Mouse (Mus musculus) forebrain, embryonic 11.5 days (tissue): Measurements from ENCODE around the gene Notch1. TPM values are rescaled to one million over a fixed set of nuclear protein-coding genes. Genes with fewer than 3 reads are reported as not detected.

ENCODE experiments used
- ATAC-seq: fragments of 200-750 bp; cut with Nextera tagmentation; replicated peaks from 2 replicates; pipeline ENCODE4 v1.8.0; 2017; ENCODE audit warnings: moderate TSS enrichment; ENCODE audit not compliant: low FRiP score
- DNase-seq: peaks from one replicate; pipeline ENCODE4 v3.0.0-alpha.2; 2017; ENCODE audit warnings: low spot score
- H3K27ac ChIP-seq: fragments of 300-500 bp; sonication (generic); 2 replicates; pipeline ENCODE4 v1.5.1; 2014; ENCODE audit warnings: low read depth, low read length
- H3K27me3 ChIP-seq: fragments of 300-500 bp; sonication (generic); 2 replicates; pipeline ENCODE4 v1.6.1; 2014; ENCODE audit warnings: mild to moderate bottlenecking, low read length, mixed read lengths; ENCODE audit not compliant: control insufficient read depth, insufficient read depth
- H3K36me3 ChIP-seq: fragments of 300-500 bp; sonication (generic); 2 replicates; pipeline ENCODE4 v1.6.1; 2014; ENCODE audit warnings: mild to moderate bottlenecking, low read length, moderate library complexity, mixed read lengths; ENCODE audit not compliant: control insufficient read depth, insufficient read depth
- H3K4me1 ChIP-seq: fragments of 300-500 bp; sonication (generic); replicated peaks from 2 replicates; pipeline ENCODE4 v1.6.1; 2014; ENCODE audit warnings: low read length, mixed read lengths; ENCODE audit not compliant: control insufficient read depth, insufficient read depth
- H3K4me2 ChIP-seq: fragments of 300-500 bp; sonication (generic); 2 replicates; pipeline ENCODE4 v1.6.1; 2014; ENCODE audit warnings: low read depth, mild to moderate bottlenecking, low read length, moderate library complexity, mixed read lengths; ENCODE audit not compliant: severe bottlenecking
- H3K4me3 ChIP-seq: fragments of 300-500 bp; sonication (generic); 2 replicates; pipeline ENCODE4 v1.5.1; 2014; ENCODE audit warnings: low read depth, low read length
- H3K9ac ChIP-seq: fragments of 300-500 bp; sonication (generic); 2 replicates; pipeline ENCODE4 v1.6.1; 2014; ENCODE audit warnings: low read length
- H3K9me3 ChIP-seq: fragments of 300-500 bp; sonication (generic); 2 replicates; pipeline ENCODE4 v1.6.1; 2016; ENCODE audit warnings: low read length, mixed read lengths; ENCODE audit not compliant: control insufficient read depth
- WGBS: fragments of 180-500 bp; shearing (Covaris S2); extraction: QIAGEN DNeasy Blood & Tissue Kit; methylation state at CpG from one replicate; pipeline ENCODE4 v1.1.7; 2014; 5-methylcytosine and 5-hydroxymethylcytosine counted together
- polyA plus RNA-seq: library from polyadenylated mRNA; unstranded; fragments of >200 nt; fragmentation: Nextera tagmentation; extraction: Ambion mirVana; gene quantifications from 2 replicates; pipeline ENCODE4 v1.2.1, GENCODE M21; 2014

Gene Notch1
- polyA plus RNA-seq, 1 experiment from 2014 or later, result 70.9 TPM

- H3K4me1 ChIP-seq, result peaks cover 67% of the 10 kb centered on the region
- H3K4me2 ChIP-seq, result peak overlapping the region; percentile 50; the same call in 1 of the 2 replicates
- peak; percentile 51 for ATAC-seq
- no peak overlapping the region for H3K4me3 ChIP-seq
- H3K9ac ChIP-seq, result peak overlapping the region; percentile 62
- 55% methylated on average over 9 of the region's 9 CpGs for WGBS
- peaks cover 15% of the 10 kb centered on the region for H3K36me3 ChIP-seq
- DNase-seq, result peak; percentile 73
- H3K9me3 ChIP-seq, result no peaks in the 10 kb centered on the region
- no peaks in the 10 kb centered on the region for H3K27me3 ChIP-seq
- peak overlapping the region; percentile 98 for H3K27ac ChIP-seq
Observed at GRCm38 (mm10) chr2:26485278-26485677, 31.2 kb downstream of the Notch1 start.

- Histone ChIP-seq H3K36me3 (peaks cover 19% of the 10 kb centered on the region), H3K9me3 (no peaks in the 10 kb centered on the region), H3K4me2 (no peak overlapping the region), H3K27ac (peak overlapping the region; percentile 98), H3K27me3 (no peaks in the 10 kb centered on the region), H3K4me3 (no peak overlapping the region), H3K9ac (peak overlapping the region; percentile 3; the same call in 1 of the 2 replicates), H3K4me1 (peaks cover 60% of the 10 kb centered on the region)
- DNase-seq, result no peak
- 93% methylated on average over 10 of the region's 10 CpGs for WGBS
- no peak for ATAC-seq
Observed at GRCm38 (mm10) chr2:26484169-26484568, 32.3 kb downstream of the Notch1 start.

GRCm38 (mm10) chr2:26483230-26483869 is 33.1 kb downstream of the Notch1 start:
- Histone ChIP-seq H3K9ac (no peak overlapping the region; the same call in 1 of the 2 replicates), H3K4me3 (no peak overlapping the region), H3K4me2 (no peak overlapping the region), H3K27me3 (no peaks in the 10 kb centered on the region), H3K9me3 (no peaks in the 10 kb centered on the region), H3K27ac (peak overlapping the region; percentile 37; the same call in 1 of the 2 replicates), H3K36me3 (peaks cover 21% of the 10 kb centered on the region), H3K4me1 (peaks cover 59% of the 10 kb centered on the region)
- DNase-seq (no peak), ATAC-seq (no peak)
- 77% methylated on average over 13 of the region's 13 CpGs for WGBS

- DNase-seq, result no peak
- H3K9ac ChIP-seq, result no peak overlapping the region
- H3K27me3 ChIP-seq, result no peaks in the 10 kb centered on the region
- no peak for ATAC-seq
- H3K4me1 ChIP-seq, result peaks cover 54% of the 10 kb centered on the region
- peaks cover 26% of the 10 kb centered on the region for H3K36me3 ChIP-seq
- no peaks in the 10 kb centered on the region for H3K9me3 ChIP-seq
- H3K27ac ChIP-seq, result no peak overlapping the region
- 95% methylated on average over 3 of the region's 3 CpGs for WGBS
- H3K4me3 ChIP-seq, result no peak overlapping the region
- no peak overlapping the region for H3K4me2 ChIP-seq
Observed at GRCm38 (mm10) chr2:26482824-26483223, 33.6 kb downstream of the Notch1 start.

GRCm38 (mm10) chr2:26481724-26482495 is 34.6 kb downstream of the Notch1 start:
- H3K4me2 ChIP-seq, result no peak overlapping the region
- WGBS, result 86% methylated on average over 10 of the region's 10 CpGs
- DNase-seq (no peak), ATAC-seq (no peak)
- no peaks in the 10 kb centered on the region for H3K27me3 ChIP-seq
- H3K4me3 ChIP-seq, result no peak overlapping the region
- peaks cover 48% of the 10 kb centered on the region for H3K4me1 ChIP-seq
- no peak overlapping the region for H3K27ac ChIP-seq
- H3K9me3 ChIP-seq, result no peaks in the 10 kb centered on the region
- H3K9ac ChIP-seq, result no peak overlapping the region
- H3K36me3 ChIP-seq, result peaks cover 33% of the 10 kb centered on the region

- H3K4me2 ChIP-seq, result no peak overlapping the region
- no peak for DNase-seq
- no peak overlapping the region for H3K4me3 ChIP-seq
- H3K9ac ChIP-seq, result no peak overlapping the region
- no peaks in the 10 kb centered on the region for H3K27me3 ChIP-seq
- peaks cover 46% of the 10 kb centered on the region for H3K4me1 ChIP-seq
- no peaks in the 10 kb centered on the region for H3K9me3 ChIP-seq
- peaks cover 40% of the 10 kb centered on the region for H3K36me3 ChIP-seq
- no peak for ATAC-seq
- WGBS, result 93% methylated on average over 12 of the region's 12 CpGs
- H3K27ac ChIP-seq, result no peak overlapping the region
Observed at GRCm38 (mm10) chr2:26480911-26481310, 35.6 kb downstream of the Notch1 start.

- no peak overlapping the region for H3K9ac ChIP-seq
- H3K4me2 ChIP-seq, result no peak overlapping the region
- H3K9me3 ChIP-seq, result no peaks in the 10 kb centered on the region
- peaks cover 33% of the 10 kb centered on the region for H3K4me1 ChIP-seq
- no peaks in the 10 kb centered on the region for H3K27me3 ChIP-seq
- WGBS, result 84% methylated on average over 2 of the region's 2 CpGs
- H3K36me3 ChIP-seq, result peaks cover 36% of the 10 kb centered on the region
- H3K4me3 ChIP-seq, result no peak overlapping the region
- H3K27ac ChIP-seq, result peak overlapping the region; percentile 27; the same call in 1 of the 2 replicates
- DNase-seq (no peak), ATAC-seq (peak; percentile 64)
Observed at GRCm38 (mm10) chr2:26478685-26479205, 37.7 kb downstream of the Notch1 start.

GRCm38 (mm10) chr2:26477911-26478310 is 38.6 kb downstream of the Notch1 start:
- H3K9me3 ChIP-seq, result no peaks in the 10 kb centered on the region
- DNase-seq, result no peak
- H3K4me1 ChIP-seq, result peaks cover 29% of the 10 kb centered on the region
- H3K9ac ChIP-seq, result no peak overlapping the region
- no peak overlapping the region for H3K4me3 ChIP-seq
- H3K27ac ChIP-seq, result no peak overlapping the region
- ATAC-seq, result no peak
- WGBS, result 96% methylated on average over 7 of the region's 7 CpGs
- H3K4me2 ChIP-seq, result no peak overlapping the region
- peaks cover 41% of the 10 kb centered on the region for H3K36me3 ChIP-seq
- H3K27me3 ChIP-seq, result no peaks in the 10 kb centered on the region
